Mouse (Mus musculus) CH12.LX (cell line): ENCODE results near the gene Nat8f5. TPM values are rescaled to one million over a fixed set of nuclear protein-coding genes. Genes with fewer than 3 reads are reported as not detected.

Experiments
- DNase-seq: peaks from one replicate; pipeline ENCODE4 v3.0.0-alpha.2; 2013; ENCODE audit errors: extremely low read depth
- H3K27ac ChIP-seq: 2 replicates; pipeline ENCODE4 v1.5.1; 2012; ENCODE audit warnings: low read depth, mild to moderate bottlenecking, control low read depth, moderate library complexity; ENCODE audit not compliant: insufficient read depth
- H3K27me3 ChIP-seq: replicated peaks from 2 replicates; pipeline ENCODE3; 2012; ENCODE audit warnings: inconsistent platforms
- H3K36me3 ChIP-seq, 2 experiments: replicated peaks in 1 of 2; 2 replicates each; pipeline versions ENCODE3 to v1.6.1; 2012; ENCODE audit warnings: inconsistent platforms in 1 of 2, low read length in 1 of 2, mild to moderate bottlenecking in 1 of 2, mixed read lengths in 1 of 2, moderate library complexity in 1 of 2; ENCODE audit not compliant: control insufficient read depth in 1 of 2, insufficient read depth in 1 of 2
- H3K4me1 ChIP-seq, 2 experiments: 2 replicates each; pipeline ENCODE4 v1.6.1; 2012; ENCODE audit warnings: inconsistent platforms in 1 of 2, moderate library complexity in 1 of 2; ENCODE audit not compliant: insufficient read depth in 2 of 2, control insufficient read depth in 1 of 2
- H3K4me2 ChIP-seq: 2 replicates; pipeline ENCODE4 v1.6.1; 2012; ENCODE audit warnings: low read depth, mild to moderate bottlenecking, control low read depth; ENCODE audit not compliant: poor library complexity, insufficient read depth, severe bottlenecking
- H3K4me3 ChIP-seq, 3 experiments: fragments of 150-350 bp in 1 of 3; sonication (generic) in 1 of 3; replicated peaks in 1 of 3; 2 replicates each; pipeline versions ENCODE3 to v1.5.1; 2011 to 2012; ENCODE audit warnings: low read depth in 2 of 3, low read length in 2 of 3, mild to moderate bottlenecking in 2 of 3, moderate library complexity in 2 of 3, control low read depth in 1 of 3, improper control_type of control experiment in 1 of 3, inconsistent platforms in 1 of 3, mixed read lengths in 1 of 3; ENCODE audit not compliant: poor library complexity in 1 of 3
- H3K79me2 ChIP-seq: replicated peaks from 2 replicates; pipeline ENCODE4 v1.6.1; 2012; ENCODE audit warnings: mild to moderate bottlenecking, moderate library complexity; ENCODE audit not compliant: control insufficient read depth, poor library complexity, insufficient read depth, severe bottlenecking; ENCODE audit errors: extremely low read depth
- H3K9ac ChIP-seq: 2 replicates; pipeline ENCODE4 v1.6.1; 2012; ENCODE audit warnings: low read depth, mild to moderate bottlenecking, control low read depth, moderate library complexity; ENCODE audit not compliant: insufficient read depth
- H3K9me3 ChIP-seq: replicated peaks from 2 replicates; pipeline ENCODE3; 2012; ENCODE audit warnings: low read length, inconsistent platforms, mixed read lengths
- CHD1 ChIP-seq: IDR thresholded peaks from 2 replicates; pipeline ENCODE4 v1.6.1; 2012; ENCODE audit warnings: low read depth, low read length, improper control_type of control experiment, inconsistent platforms
- CHD2 ChIP-seq: IDR thresholded peaks from 2 replicates; pipeline ENCODE4 v1.6.1; 2011; ENCODE audit warnings: low read length, improper control_type of control experiment
- CTCF ChIP-seq, 2 experiments: IDR thresholded peaks in 1 of 2; conservative IDR thresholded peaks in 1 of 2; 2 replicates each; pipeline ENCODE4 v1.5.1; 2011 to 2012; ENCODE audit warnings: low read depth in 2 of 2, low read length in 2 of 2, improper control_type of control experiment in 1 of 2, inconsistent platforms in 1 of 2, mild to moderate bottlenecking in 1 of 2, moderate library complexity in 1 of 2
- JUN ChIP-seq: IDR thresholded peaks from 2 replicates; pipeline ENCODE4 v1.6.1; 2011; ENCODE audit warnings: low read depth, mild to moderate bottlenecking, low read length, improper control_type of control experiment, moderate library complexity; ENCODE audit not compliant: insufficient read depth
- JUND ChIP-seq: conservative IDR thresholded peaks from 2 replicates; pipeline ENCODE4 v1.6.1; 2011; ENCODE audit warnings: low read depth, low read length, improper control_type of control experiment
- KAT2A ChIP-seq: IDR thresholded peaks from 2 replicates; pipeline ENCODE4 v1.6.1; 2012; ENCODE audit warnings: low read length, improper control_type of control experiment, inconsistent platforms; ENCODE audit not compliant: insufficient replicate concordance
- MAFK ChIP-seq: IDR thresholded peaks from 2 replicates; pipeline ENCODE4 v1.6.1; 2011; ENCODE audit warnings: low read length, improper control_type of control experiment; ENCODE audit not compliant: insufficient replicate concordance
- MAZ ChIP-seq: IDR thresholded peaks from 2 replicates; pipeline ENCODE4 v1.6.1; 2012; ENCODE audit warnings: low read depth, mild to moderate bottlenecking, inconsistent platforms, low read length, improper control_type of control experiment, moderate library complexity
- MYC ChIP-seq: IDR thresholded peaks from 2 replicates; pipeline ENCODE4 v1.6.1; 2011; ENCODE audit warnings: low read depth, mild to moderate bottlenecking, improper control_type of control experiment, low read length
- NELFE ChIP-seq: IDR thresholded peaks from 2 replicates; pipeline ENCODE4 v1.6.1; 2011; ENCODE audit warnings: low read depth, low read length, improper control_type of control experiment
- PAX5 ChIP-seq: IDR thresholded peaks from 2 replicates; pipeline ENCODE4 v1.6.1; 2012; ENCODE audit warnings: low read length, inconsistent platforms, mixed read lengths
- POLR2A ChIP-seq: IDR thresholded peaks from 2 replicates; pipeline ENCODE4 v1.6.1; 2011; ENCODE audit warnings: low read depth, mild to moderate bottlenecking, improper control_type of control experiment, low read length
- POLR2AphosphoS2 ChIP-seq: IDR thresholded peaks from 2 replicates; pipeline ENCODE4 v1.6.1; 2011; ENCODE audit warnings: low read depth, low read length, improper control_type of control experiment
- RAD21 ChIP-seq: IDR thresholded peaks from 2 replicates; pipeline ENCODE4 v1.6.1; 2011; ENCODE audit warnings: low read depth, mild to moderate bottlenecking, low read length, improper control_type of control experiment, moderate library complexity
- SIN3A ChIP-seq: IDR thresholded peaks from 2 replicates; pipeline ENCODE4 v1.6.1; 2012; ENCODE audit warnings: low read length, improper control_type of control experiment, inconsistent platforms
- SMC3 ChIP-seq: IDR thresholded peaks from 2 replicates; pipeline ENCODE4 v1.6.1; 2011; ENCODE audit warnings: low read depth, low read length, improper control_type of control experiment
- UBTF ChIP-seq: IDR thresholded peaks from 2 replicates; pipeline ENCODE4 v1.6.1; 2012; ENCODE audit warnings: low read depth, mild to moderate bottlenecking, inconsistent platforms, low read length, improper control_type of control experiment, moderate library complexity
- USF1 ChIP-seq: IDR thresholded peaks from 2 replicates; pipeline ENCODE4 v1.6.1; 2014; ENCODE audit warnings: low read depth, mild to moderate bottlenecking, inconsistent platforms, low read length, improper control_type of control experiment
- USF2 ChIP-seq: conservative IDR thresholded peaks from 2 replicates; pipeline ENCODE4 v1.6.1; 2011; ENCODE audit warnings: low read depth, low read length, improper control_type of control experiment
- dilution Hi-C: fragments of 300-500 bp; cut with MboI; formaldehyde crosslinking; loops from 2 replicates; pipeline ENCODE4 v1.14.3; 2020; ENCODE audit warnings: low sequenced_read_pairs; ENCODE audit not compliant: extremely low pct_unique_long_range_greater_than_20kb, extremely low pct_ligation_motif_present
- in situ Hi-C: fragments of 300-500 bp; cut with MboI; formaldehyde crosslinking; loops from 3 replicates; pipeline ENCODE4 v1.14.3; 2019; ENCODE audit warnings: low sequenced_read_pairs, low pct_ligation_motif_present, low pct_unique_long_range_greater_than_20kb, mixed read lengths
- polyA plus RNA-seq: library from polyadenylated mRNA; unstranded; fragments of >175 nt; gene quantifications from 2 replicates; pipeline ENCODE4 v1.2.1, GENCODE M21; 2012; ENCODE audit warnings: low read depth; ENCODE audit not compliant: insufficient read length
- total RNA-seq, 2 experiments: library from RNA; depleted of rRNA; stranded (reverse); fragments of 300-350 nt in 1 of 2; fragments of >200 nt in 1 of 2; gene quantifications; 2 replicates each; pipeline ENCODE4 v1.2.3; 2012 to 2014

Gene Nat8f5
- total and polyA plus RNA-seq, 3 experiments: not detected

DNA sequence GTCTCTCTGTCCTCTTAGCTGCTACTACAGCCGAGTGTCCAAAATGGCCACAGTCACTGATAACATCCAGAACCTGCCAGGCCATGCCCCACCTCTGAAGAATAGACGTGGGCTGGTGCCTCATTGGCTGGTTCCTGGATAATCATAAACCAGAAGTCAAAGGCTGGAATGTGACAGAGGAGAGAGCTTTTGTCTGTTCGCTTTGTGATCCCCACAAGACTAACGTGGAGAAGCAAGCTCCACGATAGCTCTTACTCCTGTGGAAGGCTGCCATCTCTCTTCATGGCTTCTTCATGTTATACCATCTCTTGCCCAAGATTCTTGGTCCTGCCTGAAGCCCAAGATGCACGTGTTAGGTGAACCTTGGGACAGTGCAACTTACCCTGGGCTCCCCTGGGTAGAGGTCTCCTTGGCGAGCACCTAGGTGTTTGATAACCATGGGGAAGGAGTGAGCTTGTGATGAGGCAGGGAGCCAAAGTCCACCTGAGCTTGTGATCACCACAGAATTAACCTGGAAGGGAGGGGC lies 11.1 kb upstream of the Nat8f5 start, which contains the start of gene Nat8:
Nat8 (minus strand) TSS at position 287 of the 526 bp plus-strand sequence.
- H3K27me3 ChIP-seq: peaks cover 64% of the 10 kb centered on the region
- H3K4me1 ChIP-seq: peaks cover 8 to 18% of the 10 kb centered on the region in 2 experiments; a peak in 2 of 4 replicates
- dilution Hi-C loops (no loop called here), in situ Hi-C loops (no loop called here)
- H3K36me3 ChIP-seq: no peaks in the 10 kb centered on the region
- peak within 1 kb of the TSS; percentile 18; the same call in 1 of the 2 replicates for H3K4me2 ChIP-seq
- no peak within 1 kb of the TSS for H3K27ac ChIP-seq
- no peaks in the 10 kb centered on the region for H3K79me2 ChIP-seq
- H3K4me3 ChIP-seq: no peak within 1 kb of the TSS
- H3K9ac ChIP-seq: no peak within 1 kb of the TSS
- no peak for DNase-seq
- H3K9me3 ChIP-seq: no peaks in the 10 kb centered on the region
- no peak for TF ChIP-seq CTCF (conservative IDR thresholded peaks at IDR 0.05 in 1 of 2, IDR thresholded peaks at IDR 0.05 in 1 of 2; ENCODE audit: low read depth in 2 of 2, low read length in 2 of 2)
- no peak for TF ChIP-seq POLR2A
- no peak for TF ChIP-seq JUN
- TF ChIP-seq PAX5: no peak
- TF ChIP-seq MAFK: no peak
- TF ChIP-seq UBTF: no peak
- no peak for TF ChIP-seq MAZ
- TF ChIP-seq NELFE: no peak
- TF ChIP-seq CHD1: no peak
- TF ChIP-seq CHD2: no peak
- TF ChIP-seq SIN3A: no peak

GRCm38 (mm10) chr6:85829462-85829861 lies 8.7 kb upstream of the Nat8f5 start:
- dilution Hi-C loops: no loop called here

GRCm38 (mm10) chr6:85825886-85826285 lies 5.1 kb upstream of the Nat8f5 start:
- peaks cover 75% of the 10 kb centered on the region for H3K27me3 ChIP-seq
- dilution Hi-C loops (no loop called here), in situ Hi-C loops (no loop called here)
- H3K4me3 ChIP-seq: no peak overlapping the region
- H3K9me3 ChIP-seq: peaks cover 9% of the 10 kb centered on the region
- H3K79me2 ChIP-seq: no peaks in the 10 kb centered on the region
- peaks cover 0 to 5% of the 10 kb centered on the region in 2 experiments; a peak in 2 of 4 replicates for H3K4me1 ChIP-seq
- DNase-seq: no peak
- H3K27ac ChIP-seq: no peak overlapping the region
- H3K36me3 ChIP-seq: no peaks in the 10 kb centered on the region
- TF ChIP-seq CHD2 (no peak), USF2 (no peak), SMC3 (no peak)
- no peak overlapping the region for H3K4me2 ChIP-seq
- no peak overlapping the region for H3K9ac ChIP-seq

More at GRCm38 (mm10) chr6:85829462-85829861, 8.7 kb upstream of the Nat8f5 start:
- in situ Hi-C loops: no loop called here
- Histone ChIP-seq H3K4me3 (no peak overlapping the region), H3K9ac (no peak overlapping the region), H3K4me1 (peaks cover 8 to 18% of the 10 kb centered on the region in 2 experiments; a peak in 2 of 4 replicates), H3K36me3 (no peaks in the 10 kb centered on the region), H3K9me3 (peaks cover 4% of the 10 kb centered on the region), H3K4me2 (no peak overlapping the region), H3K79me2 (no peaks in the 10 kb centered on the region), H3K27me3 (peaks cover 75% of the 10 kb centered on the region), H3K27ac (no peak overlapping the region)
- no peak for DNase-seq
- TF ChIP-seq JUND (no peak), POLR2AphosphoS2 (no peak), KAT2A (no peak), USF1 (no peak), NELFE (no peak), RAD21 (no peak), MYC (no peak)
